Mouse (Mus musculus) olfactory bulb, adult 2 months (tissue): ENCODE data around the gene Stap2. TPM values are rescaled to one million over a fixed set of nuclear protein-coding genes. Genes with fewer than 3 reads are reported as not detected.

Source experiments
- H3K27ac ChIP-seq: fragments of 200-500 bp; 2 replicates; pipeline ENCODE4 v1.5.1; 2012; ENCODE audit warnings: low read depth, low read length; ENCODE audit not compliant: insufficient read depth
- H3K4me1 ChIP-seq: fragments of 200-500 bp; 2 replicates; pipeline ENCODE4 v1.6.1; 2012; ENCODE audit warnings: low read length; ENCODE audit not compliant: control insufficient read depth, insufficient read depth
- H3K4me3 ChIP-seq: fragments of 200-500 bp; 2 replicates; pipeline ENCODE4 v1.5.1; 2012; ENCODE audit warnings: mild to moderate bottlenecking, low read depth, low read length, moderate library complexity; ENCODE audit not compliant: insufficient read depth
- CTCF ChIP-seq: fragments of 200-500 bp; IDR thresholded peaks from 2 replicates; pipeline ENCODE4 v1.5.1; 2012; ENCODE audit warnings: low read depth, mild to moderate bottlenecking, low read length, moderate library complexity; ENCODE audit not compliant: insufficient read depth
- POLR2A ChIP-seq: fragments of 200-500 bp; IDR thresholded peaks from 2 replicates; pipeline ENCODE4 v1.6.1; 2012; ENCODE audit warnings: mild to moderate bottlenecking, low read depth, low read length, moderate library complexity; ENCODE audit not compliant: insufficient read depth
- WGBS: fragments of 180-500 bp; shearing (Covaris S2); methylation state at CpG from one replicate; pipeline ENCODE4 v1.1.7; 2018; 5-methylcytosine and 5-hydroxymethylcytosine counted together
- polyA plus RNA-seq: library from polyadenylated mRNA; stranded (reverse); fragments of >200 nt; gene quantifications from 2 replicates; pipeline ENCODE4 v1.2.4, GENCODE M21; 2012; ENCODE audit warnings: low replicate concordance; ENCODE audit not compliant: missing spikeins, insufficient read depth, insufficient read length

Gene Stap2
- polyA plus RNA-seq, 1 experiment: not detected

DNA sequence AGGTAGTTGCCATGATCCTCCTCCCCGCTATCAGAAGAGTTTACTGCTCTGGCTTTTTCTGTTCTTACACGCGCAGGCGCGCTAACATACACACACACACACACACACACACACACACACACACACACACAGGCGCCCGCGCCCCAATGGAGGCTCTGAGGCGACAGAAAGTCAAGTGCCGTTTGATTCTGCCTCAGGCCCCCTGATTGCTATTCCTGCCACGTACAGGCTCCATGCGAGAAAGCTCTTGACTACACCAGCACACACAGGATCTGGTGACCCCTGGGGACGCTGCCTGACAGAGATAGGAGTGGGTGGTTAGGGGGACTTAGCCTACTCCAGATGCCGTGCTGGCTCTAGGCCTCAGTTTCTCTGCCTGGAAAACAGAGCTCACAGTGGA lies 35.8 kb downstream of the Stap2 start:
- Histone ChIP-seq H3K4me3 (no peak overlapping the region), H3K4me1 (peaks cover 18% of the 10 kb centered on the region), H3K27ac (no peak overlapping the region)
- 33% methylated on average over 14 of the region's 14 CpGs for WGBS
- TF ChIP-seq POLR2A (no peak), CTCF (no peak)

DNA sequence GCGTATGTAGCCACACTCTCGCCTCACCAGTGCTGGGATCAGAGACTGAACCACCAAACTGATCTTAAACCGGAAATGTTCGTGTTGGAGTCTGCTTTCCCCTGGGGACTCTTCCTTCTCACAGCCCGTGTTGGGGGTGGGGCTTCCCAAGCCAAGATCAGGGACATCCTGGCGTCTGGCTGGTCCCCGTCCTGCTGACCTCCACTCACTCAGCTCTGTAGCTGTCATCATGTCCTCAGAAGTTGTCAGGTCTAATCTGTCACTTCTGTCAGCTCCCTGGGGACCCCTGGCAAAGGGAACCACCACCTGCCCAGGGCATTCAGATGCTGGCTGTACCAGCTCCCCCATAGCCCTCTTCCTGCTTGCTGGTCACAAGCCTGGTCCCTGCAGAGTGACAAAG lies 37.2 kb downstream of the Stap2 start:
- Histone ChIP-seq H3K4me3 (no peak overlapping the region), H3K4me1 (peaks cover 19% of the 10 kb centered on the region), H3K27ac (no peak overlapping the region)
- WGBS: 77% methylated on average over 7 of the region's 7 CpGs
- TF ChIP-seq POLR2A: no peak
- TF ChIP-seq CTCF: no peak

DNA sequence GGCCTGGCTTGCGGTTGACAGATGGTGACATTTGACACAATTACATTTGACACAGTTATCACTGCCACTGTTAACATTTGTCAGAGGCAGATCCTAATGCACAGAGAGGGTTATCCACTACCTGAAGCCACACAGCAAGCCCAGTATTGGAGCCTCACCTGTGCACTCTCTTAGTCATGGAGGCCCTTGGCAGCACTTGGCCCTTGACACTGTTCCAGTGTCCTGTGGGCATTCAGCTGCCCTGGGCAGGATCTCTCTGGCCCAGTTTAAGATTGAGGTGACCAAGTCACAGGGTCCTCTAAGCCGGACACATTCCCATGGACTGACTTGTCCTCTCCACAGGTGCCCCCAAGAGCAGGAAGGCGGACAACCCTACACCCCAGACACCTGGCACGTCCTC lies 38.2 kb downstream of the Stap2 start:
- H3K27ac ChIP-seq: no peak overlapping the region

DNA sequence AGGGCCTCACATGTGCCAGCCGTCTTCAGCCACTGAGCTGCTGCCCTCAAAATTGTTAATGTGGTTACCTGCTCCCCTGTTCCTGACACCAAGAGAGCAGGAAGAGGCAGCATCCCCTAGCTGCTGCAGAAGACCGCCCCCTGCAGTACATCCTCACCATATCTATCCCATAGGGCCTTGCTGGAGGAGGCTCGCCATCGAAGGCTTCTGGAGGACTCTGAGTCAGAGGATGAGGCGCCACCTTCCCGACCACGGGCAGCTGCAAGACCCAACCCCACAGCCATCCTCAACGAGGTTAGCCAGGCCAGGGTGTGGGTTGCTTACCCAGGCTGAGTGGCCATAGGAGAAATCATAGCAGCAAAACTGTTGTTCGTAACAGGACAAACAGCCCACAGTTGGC lies 40.4 kb downstream of the Stap2 start:
- Histone ChIP-seq H3K27ac (no peak overlapping the region), H3K4me1 (peaks cover 12% of the 10 kb centered on the region), H3K4me3 (no peak overlapping the region)
- TF ChIP-seq POLR2A (no peak), CTCF (no peak)
- 87% methylated on average over 9 of the region's 9 CpGs for WGBS

More for the DNA sequence above, 38.2 kb downstream of the Stap2 start:
- Histone ChIP-seq H3K4me3 (no peak overlapping the region), H3K4me1 (peaks cover 24% of the 10 kb centered on the region)
- WGBS: 96% methylated on average over 4 of the region's 4 CpGs
- TF ChIP-seq CTCF: no peak
- no peak for TF ChIP-seq POLR2A

DNA sequence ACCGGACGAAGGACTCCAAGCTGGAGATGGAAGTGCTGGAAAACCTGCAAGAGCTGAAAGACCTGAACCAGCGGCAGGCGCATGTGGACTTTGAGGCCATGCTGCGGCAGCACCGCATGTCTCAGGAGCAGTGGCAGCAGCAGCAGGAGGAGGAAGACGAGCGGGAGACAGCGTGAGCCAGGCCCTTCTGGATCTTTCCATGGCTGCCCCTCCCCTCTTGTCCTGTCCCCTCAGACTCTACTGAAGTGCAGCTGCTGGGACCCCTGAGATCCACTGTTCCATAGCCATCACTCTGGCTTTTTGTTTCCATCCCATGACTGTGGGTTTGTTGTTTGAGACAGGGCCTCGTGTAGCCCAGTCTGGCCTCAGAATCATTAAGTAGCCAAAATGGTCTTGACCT lies 40.9 kb downstream of the Stap2 start:
- Histone ChIP-seq H3K4me1 (peaks cover 11% of the 10 kb centered on the region), H3K27ac (no peak overlapping the region), H3K4me3 (no peak overlapping the region)
- no peak for TF ChIP-seq POLR2A
- no peak for TF ChIP-seq CTCF
- WGBS: 94% methylated on average over 10 of the region's 10 CpGs

DNA sequence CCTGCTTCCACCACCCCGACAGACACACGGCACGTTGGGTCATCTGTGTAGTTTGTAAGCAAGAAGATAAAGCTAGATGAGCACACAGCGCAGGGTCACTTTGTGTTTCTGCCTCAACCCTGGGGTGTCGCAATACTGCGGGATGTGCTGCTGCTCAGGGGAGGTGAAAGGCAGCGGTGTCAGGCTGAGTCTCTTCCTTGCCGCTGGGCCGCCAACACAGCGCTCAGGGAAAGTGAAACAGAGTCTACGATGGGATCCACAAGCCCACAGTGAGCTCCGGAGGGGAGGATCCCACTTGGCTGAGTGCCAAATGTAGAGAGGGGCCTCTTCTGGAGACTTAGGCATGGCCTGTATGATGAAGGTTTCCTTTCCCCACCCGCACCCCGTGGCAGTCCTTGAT lies 42.2 kb downstream of the Stap2 start:
- no peak overlapping the region for H3K27ac ChIP-seq
- 88% methylated on average over 14 of the region's 14 CpGs for WGBS

DNA sequence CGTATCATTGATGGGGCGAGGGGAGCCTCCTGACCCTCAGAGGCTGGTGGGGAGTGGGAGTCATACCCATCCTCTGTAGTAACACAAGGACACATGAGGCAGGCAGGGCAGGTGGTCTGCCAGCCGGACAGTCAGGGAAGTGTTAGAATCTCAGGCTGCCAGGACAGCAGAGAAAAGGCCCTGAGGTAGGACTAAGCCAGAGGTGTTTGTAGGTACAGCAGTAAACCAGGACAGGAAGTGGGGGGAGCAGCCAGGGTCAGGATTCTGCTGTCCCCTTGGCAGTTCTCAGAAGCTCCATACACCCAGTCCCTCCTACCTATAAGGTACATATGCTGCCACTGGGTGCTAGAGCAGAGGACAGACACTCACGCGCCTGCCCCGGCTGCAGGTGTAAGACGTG lies 43.8 kb downstream of the Stap2 start:
- H3K4me3 ChIP-seq: no peak overlapping the region
- 98% methylated on average over 7 of the region's 7 CpGs for whole genome bisulfite sequencing

More for the DNA sequence above, 42.2 kb downstream of the Stap2 start:
- TF ChIP-seq POLR2A (no peak), CTCF (no peak)
- peaks cover 13% of the 10 kb centered on the region for H3K4me1 ChIP-seq
- no peak overlapping the region for H3K4me3 ChIP-seq

DNA sequence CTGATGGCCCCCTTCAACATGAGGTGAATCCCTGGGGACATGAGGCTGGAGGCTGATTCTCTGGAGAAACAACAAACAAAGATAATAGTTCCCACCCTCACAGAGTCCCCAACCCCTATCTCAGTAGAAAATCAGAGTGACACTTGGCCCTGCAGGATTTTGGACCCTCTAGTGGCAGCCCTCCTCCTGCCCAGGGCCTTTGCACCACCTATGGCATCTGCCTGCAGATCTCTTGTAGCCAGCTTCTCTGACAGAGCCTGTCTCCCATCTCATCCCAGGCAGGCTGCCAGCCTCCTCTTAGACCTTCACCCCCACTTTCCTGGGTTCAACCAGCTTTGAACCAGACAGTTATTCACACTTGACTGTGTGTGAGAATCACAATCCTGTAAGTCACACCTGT lies 44.6 kb downstream of the Stap2 start:
- Histone ChIP-seq H3K4me3 (no peak overlapping the region), H3K4me1 (peaks cover 23% of the 10 kb centered on the region), H3K27ac (no peak overlapping the region)
- TF ChIP-seq CTCF (no peak), POLR2A (no peak)

More for the DNA sequence above, 43.8 kb downstream of the Stap2 start:
- TF ChIP-seq POLR2A: no peak
- no peak for TF ChIP-seq CTCF
- Histone ChIP-seq H3K4me1 (peaks cover 16% of the 10 kb centered on the region), H3K27ac (no peak overlapping the region)

DNA sequence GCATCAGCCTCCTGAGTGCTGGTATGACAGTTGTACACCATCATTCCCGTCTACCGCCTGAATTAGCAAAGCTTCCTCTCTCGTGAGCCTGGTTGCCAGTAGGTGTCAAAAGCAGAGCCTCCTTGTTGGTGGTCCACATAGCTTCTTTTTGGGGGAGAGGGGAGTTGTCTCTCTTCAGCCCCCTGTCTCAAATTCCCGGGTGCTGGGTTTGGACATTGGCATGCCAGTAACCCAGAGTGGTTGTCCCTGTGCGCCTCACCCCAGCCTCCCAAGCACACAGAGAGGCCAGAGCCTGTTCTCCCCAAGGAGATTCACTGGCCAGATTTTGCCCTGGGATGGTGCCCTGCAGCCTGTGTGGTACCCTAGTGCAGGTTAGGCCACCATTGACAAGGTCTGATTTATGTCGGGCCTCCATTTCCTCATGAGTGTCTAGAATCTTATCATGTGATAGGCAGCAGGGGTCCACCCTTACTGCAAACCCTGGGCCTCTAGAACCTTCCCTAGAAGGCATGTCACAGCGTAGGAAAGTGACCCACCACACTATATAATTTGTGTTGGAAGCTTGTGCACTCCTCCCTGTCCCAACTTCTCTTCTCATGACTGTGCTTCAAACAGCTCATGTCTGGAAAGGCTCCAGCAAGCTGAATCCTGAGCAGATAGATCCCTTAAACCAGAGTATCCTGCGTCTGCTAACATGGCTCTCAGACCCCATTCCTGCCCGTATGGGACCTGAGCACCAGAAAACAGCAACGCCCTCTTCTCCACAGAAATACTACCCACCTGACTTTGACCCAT lies 45.2 kb downstream of the Stap2 start:
- no peak overlapping the region for H3K4me3 ChIP-seq
- peaks cover 23% of the 10 kb centered on the region for H3K4me1 ChIP-seq
- 73% methylated on average over 10 of the region's 10 CpGs for WGBS
- H3K27ac ChIP-seq: no peak overlapping the region
- no peak for TF ChIP-seq POLR2A
- TF ChIP-seq CTCF: no peak
